Mouse (Mus musculus) T-helper 1 cell (primary cell): Measurements from ENCODE around the gene Ptger2.

ENCODE experiments used
- in situ Hi-C: fragments of 300-600 bp; cut with MboI, MseI; formaldehyde crosslinking; loops from one replicate; pipeline ENCODE4 v1.15.1; 2025; ENCODE audit warnings: high pct_unique_total_duplicates

Gene Ptger2

GRCm38 (mm10) chr14:45048128-45048527 lies 60.1 kb downstream of the Ptger2 start:
- in situ Hi-C loops: no loop called here

GRCm38 (mm10) chr14:45049689-45050418 lies 61.9 kb downstream of the Ptger2 start:
- in situ Hi-C loops: no loop called here

GRCm38 (mm10) chr14:45050419-45050776 lies 62.4 kb downstream of the Ptger2 start:
- in situ Hi-C loops: no loop called here

GRCm38 (mm10) chr14:45051116-45051515 lies 63.1 kb downstream of the Ptger2 start:
- in situ Hi-C loops: no loop called here
